In genomic region chr6:147539056-147539600, GRCm38 (mm10) we compare ENCODE assay signal across 22 mouse cellular contexts.
DNase-seq lines count a peak whose midpoint lies in the region; ATAC-seq lines count a peak whose summit lies in the region.
"Had no signal": no experiment of that assay in that cellular context is flagged by ENCODE, and none has a peak within 500 bp of the region (broad histone marks: within the 10 kb centered on the region; RNA-seq: fewer than 3 reads in every experiment).

No protein-coding gene starts in this region.

- H3K27ac ChIP-seq in kidney, embryonic 16.5 days (ENCODE audit: low read length), result no peak overlapping the region
- no peak overlapping the region for H3K27ac ChIP-seq in liver, embryonic 11.5 days (ENCODE audit: low read depth, low read length)
- H3K27ac ChIP-seq: forebrain, embryonic 12.5 days; gastrocnemius, adult 2 months; kidney, postnatal 0 days; limb, embryonic 13.5 days; liver, embryonic 14.5 days; midbrain, embryonic 15.5 days; neural tube, embryonic 15.5 days had no signal

- no peak overlapping the region for H3K9ac ChIP-seq in kidney, embryonic 16.5 days (replicated peaks; ENCODE audit: low read length)
- H3K9ac ChIP-seq in liver, embryonic 11.5 days (ENCODE audit: low read depth, low read length), result no peak overlapping the region
- H3K9ac ChIP-seq: forebrain, embryonic 12.5 days; limb, embryonic 13.5 days; liver, embryonic 14.5 days; midbrain, embryonic 15.5 days; neural tube, embryonic 15.5 days had no signal

- H3K4me1 ChIP-seq in kidney, embryonic 16.5 days (ENCODE audit: insufficient read depth, low read length), result no peaks in the 10 kb centered on the region
- no peaks in the 10 kb centered on the region for H3K4me1 ChIP-seq in liver, embryonic 11.5 days (replicated peaks; ENCODE audit: control insufficient read depth, insufficient read depth, low read length)
- H3K4me1 ChIP-seq: forebrain, embryonic 12.5 days; limb, embryonic 13.5 days; midbrain, embryonic 15.5 days; neural tube, embryonic 15.5 days had no signal

- no peaks in the 10 kb centered on the region for H3K9me3 ChIP-seq in kidney, embryonic 16.5 days (ENCODE audit: low read length)
- no peaks in the 10 kb centered on the region for H3K9me3 ChIP-seq in liver, embryonic 11.5 days (ENCODE audit: control insufficient read depth, low read length)
- H3K9me3 ChIP-seq: forebrain, embryonic 12.5 days; limb, embryonic 13.5 days; midbrain, embryonic 15.5 days; neural tube, embryonic 15.5 days had no signal

- H3K4me3 ChIP-seq in kidney, embryonic 16.5 days (ENCODE audit: low read length), result no peak overlapping the region
- H3K4me3 ChIP-seq in liver, embryonic 11.5 days (ENCODE audit: low read depth, low read length), result no peak overlapping the region
- H3K4me3 ChIP-seq: forebrain, embryonic 12.5 days; gastrocnemius, adult 2 months; limb, embryonic 13.5 days; midbrain, embryonic 15.5 days; myocyte; neural tube, embryonic 15.5 days had no signal

- 76% methylated on average over 7 of the region's 7 CpGs for WGBS in kidney, embryonic 16.5 days
- 88% methylated on average over 7 of the region's 7 CpGs for WGBS in liver, embryonic 11.5 days

- peaks cover 2% of the 10 kb centered on the region; the same call in 1 of the 2 replicates for H3K36me3 ChIP-seq in kidney, embryonic 16.5 days (ENCODE audit: insufficient read depth, low read length)
- no peaks in the 10 kb centered on the region for H3K36me3 ChIP-seq in liver, embryonic 11.5 days (ENCODE audit: control insufficient read depth, insufficient read depth, low read length)
- H3K36me3 ChIP-seq: forebrain, embryonic 12.5 days; midbrain, embryonic 15.5 days had no signal

- H3K27me3 ChIP-seq in kidney, embryonic 16.5 days (ENCODE audit: insufficient read depth, low read length), result no peaks in the 10 kb centered on the region
- no peaks in the 10 kb centered on the region for H3K27me3 ChIP-seq in liver, embryonic 11.5 days (replicated peaks; ENCODE audit: control insufficient read depth, insufficient read depth, low read length)
- H3K27me3 ChIP-seq: forebrain, embryonic 12.5 days; limb, embryonic 13.5 days; midbrain, embryonic 15.5 days; neural tube, embryonic 15.5 days had no signal

- no peak; the same call in 1 of the 2 replicates for ATAC-seq in kidney, embryonic 16.5 days (ENCODE audit: low FRiP score, low TSS enrichment)
- ATAC-seq in liver, embryonic 11.5 days (replicated peaks; ENCODE audit: low FRiP score), result no peak
- ATAC-seq: activated CD4-positive, CD25-positive, alpha-beta regulatory T cell, adult 4 months; midbrain, embryonic 15.5 days had no signal

- H3K4me2 ChIP-seq in kidney, embryonic 16.5 days (replicated peaks; ENCODE audit: low read depth, low read length), result no peak overlapping the region
- H3K4me2 ChIP-seq in liver, embryonic 11.5 days, result no peak overlapping the region
- H3K4me2 ChIP-seq: forebrain, embryonic 12.5 days; limb, embryonic 13.5 days; midbrain, embryonic 15.5 days; neural tube, embryonic 15.5 days had no signal

- peak; percentile 82 for DNase-seq in heart, adult 11 months
- no peak for DNase-seq in heart, adult 8-10 months (ENCODE audit: low spot score)
- DNase-seq in kidney, postnatal 10 days, result peak; percentile 10
- DNase-seq in 416B (ENCODE audit: low read depth), result peak; percentile 17
- peak; percentile 24 for DNase-seq in adipocyte (ENCODE audit: low spot score)
- no peak for DNase-seq in liver, embryonic 11.5 days (ENCODE audit: low spot score)
- no peak for DNase-seq in spleen, postnatal 4 days (ENCODE audit: low spot score in 2 of 2)
- DNase-seq: adrenal gland, postnatal 25 days; gastrocnemius, adult 2 months; layer of hippocampus, adult 9-11 months; lung, postnatal 10 days; thymus, adult 18-20 months; thymus, postnatal 4 days had no signal

Comparison
In these comparisons a context has a peak if more than half of its experiments do, and no peak if none do; other contexts are left out.
1. DNase-seq: peak in heart, adult 11 months (single experiment), kidney, postnatal 10 days (single experiment), 416B (single experiment) and adipocyte (single experiment); none in heart, adult 8-10 months (single experiment), liver, embryonic 11.5 days (single experiment) and spleen, postnatal 4 days (0 of 2).